Mouse (Mus musculus) WW6 (cell line): ENCODE results near the gene Borcs8.

ENCODE experiments used
- DNase-seq: peaks from one replicate; pipeline ENCODE4 v3.0.0-alpha.2; 2013; ENCODE audit warnings: low read depth, low spot score

Gene Borcs8

DNA sequence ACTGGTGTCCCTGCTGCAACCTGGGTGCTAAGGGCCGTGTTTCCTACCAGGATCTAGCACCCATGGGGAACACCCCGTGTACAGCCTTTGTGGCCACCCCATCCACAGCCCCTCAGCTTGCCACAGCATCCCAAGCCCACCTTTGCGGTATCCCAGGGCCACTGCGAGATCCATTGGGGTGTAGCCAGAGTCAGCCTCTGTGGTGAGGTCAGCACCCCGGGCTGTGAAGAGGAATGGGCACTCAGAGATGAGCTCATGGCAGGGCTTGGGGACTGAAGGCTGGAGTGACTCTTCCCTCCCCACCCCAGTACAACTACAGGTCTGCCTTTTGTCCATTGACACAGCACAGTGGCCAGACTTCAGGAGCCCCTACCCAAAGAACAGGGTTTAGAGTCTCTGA, 5.2 kb upstream of the Borcs8 start:
- DNase-seq, result no peak

GRCm38 (mm10) chr8:70134931-70135330, 4.4 kb upstream of the Borcs8 start:
- no peak for DNase-seq

- no peak for DNase-seq
Observed at GRCm38 (mm10) chr8:70136591-70136990, 2.7 kb upstream of the Borcs8 start.

- DNase-seq, result no peak
Observed at GRCm38 (mm10) chr8:70137890-70138289, 1.4 kb upstream of the Borcs8 start.

GRCm38 (mm10) chr8:70139981-70140380, 682 bp downstream of the Borcs8 start:
- no peak for DNase-seq

DNA sequence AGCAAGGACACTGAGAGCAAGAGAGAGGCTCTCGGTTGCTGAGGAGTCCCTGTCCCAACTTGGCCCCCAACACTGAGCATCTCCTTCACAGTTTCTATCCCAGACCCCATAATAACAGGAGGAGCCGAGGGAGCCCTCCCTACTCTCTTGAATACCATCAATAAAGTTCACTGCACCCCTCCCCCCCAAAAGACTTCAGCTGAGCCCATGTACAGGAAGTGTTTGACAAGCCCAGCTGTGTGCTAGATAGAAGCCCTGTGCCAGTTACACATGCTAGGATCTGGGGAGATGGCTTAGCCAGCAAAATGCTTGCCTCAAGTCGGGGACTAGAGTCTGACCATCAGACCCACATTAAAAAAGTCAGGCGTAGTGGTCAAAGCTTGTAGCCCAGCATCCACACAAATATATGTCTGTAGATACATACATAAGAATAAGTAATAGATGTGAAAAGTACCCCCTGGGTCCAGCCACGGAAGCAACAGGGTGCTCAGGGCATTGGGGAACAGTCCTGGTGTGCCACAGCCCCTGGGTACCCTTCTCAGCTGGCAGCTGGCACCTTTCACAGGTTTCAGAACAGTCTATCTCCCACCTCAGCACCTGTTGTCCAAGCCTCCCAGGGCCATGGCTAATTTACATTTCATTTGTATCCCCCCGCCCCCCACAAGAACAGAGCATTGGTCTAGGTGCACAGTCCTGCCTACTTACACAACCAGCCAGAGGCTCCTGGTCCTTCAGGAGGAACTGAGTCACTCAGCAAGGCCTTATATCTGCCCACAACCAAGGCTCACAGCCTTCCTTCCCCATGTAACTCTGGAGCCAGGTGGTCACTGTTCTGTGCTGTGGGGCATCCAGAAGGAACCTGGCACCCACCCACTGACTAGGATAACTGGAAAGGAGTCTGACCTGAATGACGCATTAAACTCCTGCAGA, 8.6 kb downstream of the Borcs8 start:
- DNase-seq, result no peak

DNA sequence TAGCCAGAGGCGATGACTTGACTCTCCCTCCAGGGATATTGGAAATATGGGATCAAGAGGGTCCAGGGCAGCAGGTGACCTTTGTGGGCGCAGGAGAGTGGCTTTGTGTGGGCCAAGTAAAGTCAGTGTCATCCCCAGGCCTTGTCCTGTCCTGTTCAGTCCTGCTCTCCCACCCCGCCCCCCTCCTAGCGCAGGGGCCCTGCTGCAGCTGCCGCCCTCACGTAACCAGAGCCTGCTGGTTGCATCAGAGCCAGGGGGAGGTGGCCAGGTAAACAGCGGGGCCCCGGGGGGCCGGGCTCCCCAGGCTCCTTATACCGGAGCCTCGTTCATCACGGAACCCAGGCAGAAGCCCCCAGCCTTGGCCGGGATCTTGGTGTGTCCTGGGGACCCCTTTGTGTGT, 10.9 kb downstream of the Borcs8 start:
- no peak for DNase-seq

- DNase-seq, result peak; percentile 75
Observed at GRCm38 (mm10) chr8:70152537-70153257, 13.4 kb downstream of the Borcs8 start.

GRCm38 (mm10) chr8:70157240-70157800, 18.0 kb downstream of the Borcs8 start:
- no peak for DNase-seq

DNA sequence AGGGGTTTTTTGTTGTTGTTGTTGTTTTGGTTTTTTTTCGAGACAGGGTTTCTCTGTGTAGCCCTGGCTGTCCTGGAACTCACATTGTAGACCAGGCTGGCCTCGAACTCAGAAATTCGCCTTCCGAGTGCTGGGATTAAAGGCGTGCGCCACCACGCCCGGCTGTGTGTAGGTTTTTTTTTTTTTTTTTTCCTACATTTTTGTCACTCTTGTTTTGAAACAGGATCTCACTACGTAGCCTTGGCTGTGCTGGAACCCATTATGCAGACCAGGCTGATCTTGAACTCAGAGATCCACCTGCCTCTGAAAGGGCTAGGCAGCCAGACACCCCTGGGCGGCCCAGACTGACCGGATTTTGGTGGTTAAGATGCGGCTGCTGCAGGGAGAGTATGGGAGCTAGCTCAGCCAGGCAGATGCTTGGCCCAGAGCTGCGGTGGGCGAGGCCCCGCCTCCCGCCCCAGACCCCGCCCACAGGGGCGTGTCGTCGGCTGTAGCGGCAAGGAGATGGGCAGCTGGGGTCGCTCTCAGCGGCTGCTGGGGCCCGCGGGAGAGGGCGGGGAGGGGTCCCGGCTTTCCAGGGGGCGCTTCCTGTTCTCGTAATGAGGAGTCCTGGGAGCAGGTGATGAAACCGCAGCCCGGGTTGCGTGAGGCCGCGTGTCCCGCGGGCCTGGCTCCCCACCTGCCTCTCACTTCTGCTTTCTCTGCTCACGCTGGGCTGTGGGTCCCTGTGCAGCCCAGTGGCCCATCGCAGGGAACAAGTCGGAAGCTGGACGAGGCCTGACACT, 19.0 kb downstream of the Borcs8 start:
- DNase-seq, result peak; percentile 79

DNA sequence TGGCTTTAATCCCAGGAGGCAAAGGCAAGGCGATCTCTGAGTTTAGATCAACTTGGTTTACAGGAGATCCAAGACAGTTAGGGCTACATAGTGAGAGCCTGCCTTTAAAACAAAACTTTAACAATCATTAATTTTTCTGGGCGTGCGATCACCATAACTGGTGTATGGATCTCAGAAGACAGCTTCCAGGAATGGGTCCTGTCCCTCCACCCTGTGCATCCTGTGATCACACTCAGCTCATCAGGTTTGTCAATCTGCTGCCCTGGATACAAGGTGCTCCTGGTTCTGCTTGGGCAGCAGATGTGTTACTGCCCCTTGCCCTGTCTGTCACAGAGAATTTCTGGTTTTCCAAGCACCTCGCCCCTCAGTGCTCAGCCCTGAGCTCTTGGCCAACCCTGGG, 19.9 kb downstream of the Borcs8 start:
- DNase-seq, result no peak

DNA sequence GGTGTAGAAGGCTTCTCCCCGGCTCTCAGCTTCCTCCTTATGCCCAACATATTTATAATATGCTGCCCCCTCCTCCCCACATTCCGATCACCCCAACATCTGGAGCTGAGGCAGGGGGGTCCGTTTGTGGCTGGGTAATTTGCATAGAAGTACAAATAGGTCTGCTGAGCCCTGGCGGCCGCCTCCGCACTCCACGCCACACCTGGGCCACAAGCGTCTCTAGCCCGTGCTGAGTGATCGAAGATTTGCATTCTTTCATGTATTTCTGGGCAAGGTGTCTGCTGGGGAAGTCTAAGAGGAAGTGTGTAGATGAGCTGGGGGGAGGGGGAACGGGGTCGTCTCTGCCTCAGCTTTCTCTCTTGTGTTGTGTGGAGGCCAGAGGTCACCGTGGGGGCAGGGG, 20.7 kb downstream of the Borcs8 start:
- no peak for DNase-seq

- no peak for DNase-seq
Observed at GRCm38 (mm10) chr8:70163316-70163715, 24.0 kb downstream of the Borcs8 start.

GRCm38 (mm10) chr8:70166504-70167110, 27.3 kb downstream of the Borcs8 start:
- peak; percentile 70 for DNase-seq

GRCm38 (mm10) chr8:70170116-70170515, 30.8 kb downstream of the Borcs8 start:
- DNase-seq, result no peak

GRCm38 (mm10) chr8:70170748-70171147, 31.4 kb downstream of the Borcs8 start:
- DNase-seq, result no peak

DNA sequence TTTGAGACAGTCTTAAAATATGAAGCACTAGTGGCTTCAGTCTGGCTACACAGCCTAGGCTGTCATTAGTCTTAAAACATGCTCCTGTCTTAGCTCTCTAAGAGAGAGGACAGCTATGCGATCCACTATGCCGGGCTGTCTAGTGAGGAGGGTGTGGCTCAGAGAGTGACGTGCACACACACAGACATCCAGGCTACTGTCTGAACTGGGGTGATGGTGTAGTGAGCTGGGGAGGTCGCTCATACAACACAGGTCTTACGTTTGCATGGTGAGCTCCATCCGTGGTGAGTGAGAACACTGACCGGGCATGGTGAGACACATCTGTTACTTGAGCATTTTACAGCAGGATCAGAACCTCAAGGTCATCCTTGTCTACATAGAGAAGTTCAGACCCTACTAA, 31.9 kb downstream of the Borcs8 start:
- no peak for DNase-seq

GRCm38 (mm10) chr8:70172043-70172681, 32.9 kb downstream of the Borcs8 start, which contains the start of gene Tmem161a:
Gene Tmem161a, plus strand, starts transcription at chr8:70172356.
- peak; percentile 90 for DNase-seq

DNA sequence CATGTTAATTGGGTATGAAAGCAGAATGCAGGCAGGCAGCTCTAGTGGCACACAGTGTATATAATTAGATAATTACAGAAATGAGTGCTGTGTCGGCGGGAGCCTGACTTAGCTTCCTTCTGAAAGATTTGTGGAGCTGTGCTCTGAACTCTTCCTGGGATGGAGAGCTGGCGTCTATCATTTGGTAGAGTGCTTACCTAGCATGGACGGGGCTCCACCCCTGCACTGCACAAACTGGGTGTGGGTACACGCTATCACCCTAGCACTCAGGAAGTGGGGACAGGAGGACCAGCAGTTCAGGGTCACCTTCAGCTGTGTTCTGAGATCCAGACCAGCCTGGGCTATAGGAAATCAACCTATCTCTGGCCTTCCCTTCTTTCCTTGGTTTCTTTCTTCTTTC, 34.0 kb downstream of the Borcs8 start:
- DNase-seq, result no peak

- no peak for DNase-seq
Observed at GRCm38 (mm10) chr8:70174079-70174478, 34.8 kb downstream of the Borcs8 start.

DNA sequence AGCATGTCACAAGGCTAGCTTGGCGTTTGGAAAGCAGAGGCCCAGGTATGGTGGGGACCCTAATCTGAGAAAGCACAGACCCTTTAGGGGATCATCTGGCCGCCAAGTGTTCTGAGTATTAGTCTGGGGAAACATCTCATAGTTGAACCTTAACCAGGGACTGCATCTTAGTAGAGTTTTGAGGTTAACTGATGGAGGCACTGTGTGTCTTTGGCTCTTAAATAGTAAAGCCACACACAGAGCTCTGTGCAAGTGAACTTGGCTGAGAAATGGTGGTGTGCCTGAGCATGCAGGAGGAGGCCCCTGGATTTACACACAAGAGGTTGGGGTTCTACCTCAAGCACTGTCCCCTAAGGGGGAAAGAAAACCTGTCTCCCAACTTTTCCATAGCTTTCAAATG, 38.9 kb downstream of the Borcs8 start:
- DNase-seq, result no peak
